Mouse (Mus musculus): Measurements from ENCODE around the gene Cmbl.

Cmbl gene

DNA sequence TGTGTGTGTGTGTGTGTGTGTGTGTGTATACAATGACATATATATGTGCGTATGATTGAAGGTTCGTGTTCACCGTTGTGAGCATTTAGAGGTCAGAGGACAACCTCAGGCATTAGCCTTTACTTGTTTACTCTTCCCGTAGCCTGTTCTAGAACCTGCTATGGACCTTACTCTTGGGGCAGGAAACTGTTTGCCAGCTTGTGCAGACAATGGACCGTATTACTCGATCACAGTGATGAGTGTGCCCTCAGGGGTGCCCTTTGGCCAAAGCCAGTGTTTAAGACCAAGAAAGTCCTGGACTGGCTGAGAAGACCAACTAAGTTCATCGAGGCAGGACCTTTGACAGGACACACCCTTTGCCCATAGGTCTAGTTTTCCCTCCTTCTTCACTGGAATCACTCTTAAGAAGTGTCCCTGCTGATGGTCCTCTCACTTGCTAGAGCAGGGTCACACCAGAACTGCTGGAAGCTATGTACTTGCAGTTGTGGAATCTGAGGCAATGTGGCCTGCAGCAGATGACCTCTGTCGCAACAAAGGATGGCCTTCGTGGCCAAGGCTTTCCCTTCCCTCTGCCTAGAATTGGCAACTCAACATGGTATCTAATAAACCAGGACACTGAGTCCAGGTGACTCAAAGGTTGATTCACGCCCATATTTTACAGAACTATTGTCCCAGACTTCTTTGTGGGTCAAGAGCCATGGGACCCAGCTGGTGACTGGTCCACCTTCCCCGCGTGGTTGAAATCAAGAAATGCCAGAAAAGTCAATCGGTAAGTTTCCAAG lies 18.3 kb downstream of the Cmbl start:
- no peak for DNase-seq

DNA sequence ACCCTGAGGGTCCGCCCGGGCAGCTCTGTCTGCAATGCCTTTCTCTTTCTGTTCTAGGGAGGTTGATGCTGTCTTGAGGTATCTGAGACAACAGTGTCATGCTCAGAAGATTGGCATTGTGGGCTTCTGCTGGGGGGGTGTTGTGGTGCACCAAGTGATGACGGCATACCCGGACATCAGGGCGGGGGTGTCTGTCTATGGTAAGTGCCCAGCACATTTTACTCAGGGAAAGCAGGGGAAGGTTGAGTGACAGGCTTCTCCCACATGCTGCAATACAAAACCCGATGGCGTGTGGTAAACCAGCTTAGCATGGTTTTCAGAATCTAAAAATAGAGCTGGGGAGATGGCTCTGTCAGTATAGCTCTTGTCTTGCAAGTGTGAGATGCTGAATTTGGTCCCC lies 20.0 kb downstream of the Cmbl start:
- DNase-seq: peak; percentile 25

DNA sequence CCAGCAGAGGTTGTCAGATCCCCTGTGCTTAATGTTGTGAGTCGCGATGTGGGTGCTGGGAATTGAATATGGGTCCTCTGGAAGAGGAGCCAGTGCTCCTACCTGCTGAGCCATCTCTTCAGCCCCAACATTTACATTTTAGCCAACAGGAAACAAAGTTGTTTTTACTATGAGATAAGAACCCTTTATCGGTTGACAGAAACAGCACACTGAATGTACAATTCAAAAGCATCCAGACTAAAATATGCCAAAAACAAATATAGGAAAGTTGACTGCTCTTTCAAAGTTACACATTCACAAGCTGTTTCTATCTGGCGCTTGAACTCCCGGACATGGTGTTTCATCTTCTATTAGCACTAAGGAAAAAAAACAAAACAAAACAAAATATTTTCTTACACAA lies 20.9 kb downstream of the Cmbl start:
- no peak for DNase-seq

DNA sequence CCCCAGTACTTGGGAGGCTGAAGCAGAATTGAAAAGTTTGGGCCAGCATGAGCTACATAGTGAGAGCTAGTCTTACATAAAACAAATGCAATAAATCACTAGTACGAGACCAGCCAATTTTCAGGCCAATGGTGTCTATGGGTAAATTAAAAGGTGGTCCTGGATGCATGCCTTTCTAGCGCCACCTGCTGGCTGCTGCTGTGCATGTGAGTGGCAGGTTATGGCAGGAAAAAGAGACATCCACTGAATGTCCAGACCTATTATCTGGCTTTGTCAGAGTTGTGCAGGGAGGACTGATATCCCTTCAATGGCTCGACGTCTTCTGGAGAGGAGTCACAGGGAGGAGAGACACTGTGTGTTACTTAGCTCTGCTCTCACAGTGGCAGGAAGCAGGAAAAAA lies 21.3 kb downstream of the Cmbl start:
- peak; percentile 92 for DNase-seq

- DNase-seq: no peak
These were observed 22.6 kb downstream of the Cmbl start for GRCm38 (mm10) chr15:31587789-31588188.

DNA sequence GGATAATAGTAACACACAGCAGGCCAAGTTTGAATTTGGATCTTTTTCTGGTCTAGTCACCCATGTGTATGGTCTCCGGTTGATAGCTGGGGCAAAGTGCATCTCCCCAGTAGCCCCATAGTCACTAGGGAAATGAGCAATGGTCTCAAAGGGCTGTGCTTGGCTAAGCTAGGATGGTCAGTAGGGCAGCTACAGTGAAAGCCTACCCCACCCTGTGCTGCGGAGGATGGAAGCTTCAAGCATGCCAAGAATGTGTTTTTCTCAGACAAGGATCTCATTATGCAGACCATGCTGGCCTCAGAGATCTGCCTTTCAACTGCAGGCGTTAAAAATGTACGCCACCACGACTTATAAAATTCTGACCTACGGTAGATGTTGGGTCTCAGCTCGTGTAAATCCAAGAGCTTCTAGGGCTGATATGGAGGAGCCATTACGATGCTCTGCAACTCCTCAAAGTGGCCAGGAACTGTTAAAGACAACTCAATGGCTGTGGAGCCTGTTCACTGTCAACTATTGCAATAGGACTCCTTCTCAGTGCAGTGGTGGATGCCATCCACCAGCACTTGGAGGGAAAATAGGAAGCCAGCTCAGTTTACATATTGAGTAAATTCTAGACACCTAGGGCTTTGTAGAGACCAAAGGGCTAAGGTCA lies 23.9 kb downstream of the Cmbl start:
- no peak for DNase-seq

- no peak for DNase-seq
These were observed 25.0 kb downstream of the Cmbl start for GRCm38 (mm10) chr15:31590176-31590575.

GRCm38 (mm10) chr15:31592531-31592930 lies 27.3 kb downstream of the Cmbl start:
- DNase-seq: no peak

DNA sequence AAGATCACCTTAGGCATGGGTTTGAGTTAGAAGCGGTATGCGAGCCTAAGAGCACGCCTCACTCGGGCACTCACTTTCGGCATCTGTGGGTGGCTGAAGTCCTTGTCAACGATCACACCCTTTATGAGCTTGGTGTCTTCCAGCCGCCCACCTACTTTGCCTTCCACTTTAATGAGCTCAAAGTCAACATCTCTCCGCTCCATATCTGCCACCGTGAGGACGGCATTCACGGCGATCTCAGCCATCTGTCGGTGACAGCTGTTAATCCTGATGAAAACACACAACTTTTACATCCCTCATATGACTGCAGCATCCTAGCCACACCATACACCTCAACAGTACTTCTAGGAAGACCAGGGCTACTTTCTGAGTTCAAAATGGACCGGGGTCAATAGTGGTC lies 29.1 kb downstream of the Cmbl start:
- DNase-seq: no peak

DNA sequence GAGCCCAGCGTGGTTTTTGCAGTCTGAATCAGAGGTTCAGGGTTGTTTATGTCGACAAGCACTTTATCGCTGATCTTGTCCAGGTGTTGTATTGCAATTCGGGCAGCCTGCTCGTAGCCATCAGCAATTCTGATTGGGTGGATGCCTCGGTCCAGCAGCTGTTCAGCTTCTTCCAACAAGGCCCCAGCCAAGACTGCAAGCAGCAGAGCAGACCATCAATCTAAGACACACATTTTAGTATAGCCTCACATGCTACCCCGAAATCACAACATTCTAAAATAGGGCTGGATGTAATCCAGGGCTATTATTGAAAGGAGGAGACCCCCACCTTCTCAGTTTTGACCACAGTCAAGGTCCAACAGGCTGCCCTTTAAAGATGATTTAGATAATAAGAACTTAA lies 30.5 kb downstream of the Cmbl start:
- no peak for DNase-seq

DNA sequence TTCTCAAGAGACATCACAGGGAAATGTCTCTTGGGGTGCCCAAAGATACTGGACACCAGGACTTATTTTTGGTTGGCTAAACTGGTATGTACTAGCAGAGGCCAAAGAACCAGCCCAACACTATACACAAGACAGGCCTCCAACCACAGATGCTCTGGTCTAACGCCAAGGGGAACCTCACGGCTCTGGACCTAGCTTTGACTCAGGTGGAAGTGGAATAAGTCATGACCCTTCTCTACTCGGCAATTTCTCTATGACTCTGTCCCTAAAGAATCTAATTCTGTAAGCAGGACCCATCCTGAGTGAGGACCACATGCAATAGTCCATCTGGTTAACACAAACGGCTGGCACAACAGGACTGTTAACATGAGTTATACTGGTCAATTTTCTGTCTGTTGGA lies 34.6 kb downstream of the Cmbl start:
- no peak for DNase-seq

DNA sequence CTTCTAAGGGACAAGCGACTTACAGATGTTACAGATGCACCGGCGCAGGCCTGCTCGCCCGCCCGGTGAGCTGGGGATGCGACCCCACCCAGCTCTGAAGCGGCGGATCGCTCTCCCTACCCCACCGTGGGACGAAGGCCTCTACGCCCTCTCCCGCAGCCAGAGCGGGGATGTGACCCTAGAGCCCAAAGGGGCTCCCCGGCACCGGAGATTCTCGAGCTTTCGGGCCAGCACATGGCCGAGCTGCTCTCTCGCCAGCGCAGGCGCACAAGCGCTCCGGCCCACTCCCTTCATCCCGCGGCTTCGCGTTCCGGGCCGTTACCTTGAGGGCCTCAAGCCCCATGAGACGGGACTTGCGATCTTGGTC lies 36.1 kb downstream of the Cmbl start:
- DNase-seq: no peak

DNA sequence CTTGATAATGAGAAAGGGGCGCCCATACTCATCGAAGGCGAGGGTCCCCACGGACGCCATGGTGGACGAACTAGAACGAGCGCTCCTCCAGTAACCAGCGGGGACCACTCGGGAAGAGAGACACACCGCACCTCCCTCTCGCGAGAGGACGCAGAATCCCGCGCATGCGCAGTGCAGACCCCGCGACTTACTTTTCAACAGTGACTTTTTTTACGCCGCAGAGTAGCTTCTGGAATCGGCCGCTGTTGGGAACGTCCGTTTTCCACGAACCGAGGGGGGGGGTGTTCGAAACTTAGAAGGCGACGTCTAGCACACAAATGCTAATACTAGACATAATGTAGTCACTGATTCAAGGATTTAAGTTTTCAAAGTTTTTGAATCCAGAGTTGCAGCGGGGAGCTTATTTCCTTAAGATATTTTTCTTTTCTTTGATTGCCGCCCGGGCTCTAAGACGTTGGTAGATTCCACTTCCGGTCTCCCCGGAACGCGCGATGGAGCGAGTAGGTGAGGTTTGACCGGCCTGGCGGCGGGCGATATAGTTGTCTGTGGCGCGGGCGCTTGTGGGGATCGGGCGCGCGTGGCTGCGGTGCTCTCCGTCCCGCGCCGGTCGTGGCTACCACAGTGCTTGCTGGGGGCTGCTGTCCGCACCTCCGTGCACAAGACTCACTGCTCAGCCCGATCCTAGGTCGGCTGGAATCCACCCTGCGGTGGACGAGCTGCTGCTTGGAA lies 36.6 kb downstream of the Cmbl start, which contains the start of the genes Cct5 and Fam173b:
Gene Cct5, minus strand, starts transcription at position 159 of the 729 bp plus-strand sequence.
Gene Fam173b, plus strand, starts transcription at position 207 of the 729 bp plus-strand sequence.
- DNase-seq: peak; percentile 96

- peak; percentile 69 for DNase-seq
These were observed 37.2 kb downstream of the Cmbl start for GRCm38 (mm10) chr15:31602426-31602825.

- no peak for DNase-seq
These were observed 37.9 kb downstream of the Cmbl start for GRCm38 (mm10) chr15:31603113-31603512.

DNA sequence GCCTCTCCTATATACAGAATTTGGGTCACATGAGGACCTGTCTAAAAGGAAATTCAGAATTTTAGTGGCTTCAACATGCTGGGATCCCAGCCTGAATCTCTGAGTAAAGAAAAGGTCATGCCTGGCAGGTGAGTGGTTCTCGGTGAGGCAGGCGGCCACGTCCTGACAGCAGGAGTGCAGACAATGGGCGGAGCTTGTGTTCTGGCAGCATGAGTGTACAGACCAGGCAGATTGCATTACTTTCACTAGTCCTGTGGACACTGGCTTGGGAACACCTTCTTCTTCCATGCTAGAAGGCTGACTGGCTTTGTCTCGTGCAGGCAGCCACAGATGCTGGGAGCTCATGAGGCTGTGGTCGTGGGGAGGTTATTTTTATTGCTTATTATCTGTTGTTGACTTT lies 41.6 kb downstream of the Cmbl start:
- DNase-seq: no peak

DNA sequence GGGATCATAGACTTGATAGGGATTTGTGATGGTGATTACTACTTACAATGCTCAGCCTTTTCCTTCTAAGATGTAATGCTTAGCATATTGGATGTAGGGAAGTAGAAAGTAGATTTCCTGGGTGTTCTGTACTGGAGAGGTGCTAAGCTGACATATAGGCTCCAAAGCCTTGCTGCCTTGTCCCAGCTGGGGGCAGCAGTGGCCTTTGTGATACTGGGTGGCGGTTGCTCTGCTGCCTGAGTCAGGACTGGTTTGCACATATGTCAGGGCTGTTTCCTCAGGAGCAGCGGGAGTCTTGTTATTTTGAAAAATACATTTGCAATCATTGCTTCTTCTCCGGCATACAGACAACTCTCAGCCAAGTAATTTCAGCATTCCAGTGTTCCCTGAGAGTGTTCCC lies 45.8 kb downstream of the Cmbl start:
- peak; percentile 42 for DNase-seq

DNA sequence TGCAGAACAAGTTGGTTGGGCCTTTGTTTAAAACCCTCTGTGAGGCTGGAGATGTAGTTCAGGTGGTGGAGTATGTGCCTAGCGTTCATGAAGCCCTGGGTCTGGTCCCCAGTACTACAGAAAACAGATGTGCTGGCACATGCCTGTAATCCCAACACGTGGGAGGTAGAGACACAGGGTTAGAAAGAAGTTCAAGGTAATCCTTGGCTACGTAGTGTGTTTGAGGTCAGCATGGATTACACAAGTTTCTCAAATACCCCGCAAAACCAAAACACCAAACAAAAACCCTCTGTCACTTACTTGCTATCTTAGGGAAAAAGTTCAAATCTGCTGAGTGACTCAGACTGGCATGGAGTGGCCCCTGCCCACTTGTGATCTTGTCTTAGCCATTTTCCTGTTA lies 46.8 kb downstream of the Cmbl start:
- no peak for DNase-seq

GRCm38 (mm10) chr15:31613826-31614453 lies 48.8 kb downstream of the Cmbl start:
- DNase-seq: no peak

DNA sequence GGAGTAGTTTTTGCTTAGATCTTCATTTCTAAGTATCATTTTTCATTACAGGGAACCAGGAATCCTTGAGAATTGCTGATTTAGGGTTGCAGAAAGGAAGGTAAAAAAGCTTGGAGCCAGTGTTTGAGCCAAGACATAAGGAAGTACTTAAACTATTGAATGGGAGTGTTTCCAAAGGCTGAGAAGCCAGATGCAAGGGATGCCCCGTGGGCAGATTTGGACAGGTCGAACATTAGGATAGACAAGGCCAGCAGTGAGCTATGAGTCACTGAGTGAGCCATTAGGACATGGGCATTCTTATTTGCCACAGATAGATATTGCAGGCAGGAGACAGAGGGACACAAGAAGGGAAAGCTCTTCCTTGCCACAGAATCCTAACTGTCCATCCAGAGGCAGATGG lies 49.5 kb downstream of the Cmbl start:
- DNase-seq: no peak

- no peak for DNase-seq
These were observed 52.1 kb downstream of the Cmbl start for GRCm38 (mm10) chr15:31617261-31617660.

- peak; percentile 26 for DNase-seq
These were observed 54.3 kb downstream of the Cmbl start for GRCm38 (mm10) chr15:31619521-31619920.
